Mouse (Mus musculus) forebrain, embryonic 16.5 days (tissue): ENCODE measurements at regions not wholly inside any gene's neighbourhood (a gene's known extent, or its start where the extent isn't known, plus 50 kb on each side); places are given as distances from the start of the nearest gene placed in this dataset.

ENCODE experiments used
- ATAC-seq: fragments of 200-750 bp; cut with Nextera tagmentation; 2 replicates; pipeline ENCODE4 v1.8.0; 2017; ENCODE audit warnings: mild to moderate bottlenecking, moderate library complexity
- H3K27ac ChIP-seq: fragments of 300-500 bp; sonication (generic); 2 replicates; pipeline ENCODE4 v1.5.1; 2014; ENCODE audit warnings: low read length, control low read depth
- H3K27me3 ChIP-seq: fragments of 300-500 bp; sonication (generic); replicated peaks from 2 replicates; pipeline ENCODE4 v1.6.1; 2014; ENCODE audit warnings: low read length; ENCODE audit not compliant: control insufficient read depth, insufficient read depth
- H3K36me3 ChIP-seq: fragments of 300-500 bp; sonication (generic); 2 replicates; pipeline ENCODE4 v1.6.1; 2014; ENCODE audit not compliant: control insufficient read depth, insufficient read depth
- H3K4me1 ChIP-seq: fragments of 300-500 bp; sonication (generic); replicated peaks from 2 replicates; pipeline ENCODE4 v1.6.1; 2014; ENCODE audit warnings: low read length; ENCODE audit not compliant: control insufficient read depth, insufficient read depth
- H3K4me2 ChIP-seq: fragments of 300-500 bp; sonication (generic); 2 replicates; pipeline ENCODE4 v1.6.1; 2014; ENCODE audit warnings: mild to moderate bottlenecking, low read length, control low read depth
- H3K4me3 ChIP-seq: fragments of 300-500 bp; sonication (generic); replicated peaks from 2 replicates; pipeline ENCODE4 v1.5.1; 2014; ENCODE audit warnings: mild to moderate bottlenecking, low read length, control low read depth
- H3K9ac ChIP-seq: fragments of 300-500 bp; sonication (generic); replicated peaks from 2 replicates; pipeline ENCODE4 v1.6.1; 2014; ENCODE audit warnings: low read depth, low read length, control low read depth
- H3K9me3 ChIP-seq: fragments of 300-500 bp; sonication (generic); 2 replicates; pipeline ENCODE4 v1.6.1; 2016; ENCODE audit warnings: low read length; ENCODE audit not compliant: control insufficient read depth
- WGBS: fragments of 180-500 bp; shearing (Covaris S2); extraction: QIAGEN DNeasy Blood & Tissue Kit; methylation state at CpG from one replicate; pipeline ENCODE4 v1.1.7; 2014; 5-methylcytosine and 5-hydroxymethylcytosine counted together

GRCm38 (mm10) chr1:193790579-193790978 lies 420.5 kb upstream of the Camk1g start:
- Histone ChIP-seq H3K4me1 (peaks cover 6% of the 10 kb centered on the region), H3K36me3 (no peaks in the 10 kb centered on the region), H3K9me3 (no peaks in the 10 kb centered on the region), H3K27me3 (no peaks in the 10 kb centered on the region), H3K4me2 (no peak overlapping the region), H3K4me3 (no peak overlapping the region), H3K9ac (no peak overlapping the region), H3K27ac (peak overlapping the region; percentile 57)
- WGBS = 20% methylated on average over 2 of the region's 2 CpGs
- ATAC-seq = peak; percentile 77

- H3K4me3 ChIP-seq = no peak overlapping the region
- no peak for ATAC-seq
- H3K9me3 ChIP-seq = no peaks in the 10 kb centered on the region
- H3K4me1 ChIP-seq = peaks cover 10% of the 10 kb centered on the region
- no peaks in the 10 kb centered on the region for H3K27me3 ChIP-seq
- no peaks in the 10 kb centered on the region for H3K36me3 ChIP-seq
- WGBS = 89% methylated on average over 2 of the region's 2 CpGs
- no peak overlapping the region for H3K4me2 ChIP-seq
- no peak overlapping the region for H3K27ac ChIP-seq
- H3K9ac ChIP-seq = no peak overlapping the region
Observed at GRCm38 (mm10) chr1:193788496-193788895, 418.4 kb upstream of the Camk1g start.

DNA sequence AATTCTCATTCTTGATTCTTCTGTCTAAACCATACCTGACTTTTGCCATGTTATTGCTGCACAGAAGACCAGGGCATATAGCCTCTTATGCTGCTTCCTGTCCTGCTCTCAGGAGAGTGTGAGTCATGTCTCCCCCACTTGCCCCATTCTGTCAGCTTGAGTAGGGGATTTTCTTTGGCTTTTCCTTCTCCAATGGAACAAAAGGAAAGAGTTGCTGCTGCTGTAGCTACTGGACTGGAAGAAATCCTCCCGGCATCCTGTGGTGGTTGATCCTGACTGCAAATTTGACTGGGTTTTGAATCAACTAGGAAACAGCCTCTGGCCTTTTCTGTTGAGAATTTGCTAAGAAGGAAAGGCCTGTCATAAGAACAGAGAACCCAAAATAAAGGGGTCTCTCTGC lies 417.3 kb upstream of the Camk1g start:
- H3K27me3 ChIP-seq = no peaks in the 10 kb centered on the region

DNA sequence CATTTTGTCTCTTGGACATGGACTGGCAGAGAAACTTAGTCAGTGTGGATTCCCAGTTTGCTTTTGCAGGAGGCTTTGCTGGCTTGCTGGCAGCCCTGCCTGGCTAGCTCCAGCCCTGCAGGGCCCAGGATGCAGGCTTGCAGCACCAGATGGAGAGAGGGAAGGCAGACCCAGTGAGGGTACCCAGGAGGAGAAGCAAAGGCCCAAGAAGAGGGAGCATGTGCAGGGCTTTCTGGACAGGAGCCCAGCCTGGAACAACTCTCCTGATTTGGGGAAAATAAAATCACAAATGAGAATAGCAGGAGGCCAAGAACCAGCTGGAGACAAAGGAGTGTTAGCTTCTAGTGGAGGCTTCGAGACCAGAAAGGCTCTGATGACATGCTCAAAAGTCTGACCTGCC lies 414.9 kb upstream of the Camk1g start:
- Histone ChIP-seq H3K4me2 (no peak overlapping the region), H3K9ac (no peak overlapping the region), H3K36me3 (no peaks in the 10 kb centered on the region), H3K9me3 (no peaks in the 10 kb centered on the region), H3K4me1 (0 out of 2 replicates have a peak, but pooled peaks cover 4% of the 10 kb centered on the region), H3K27me3 (no peaks in the 10 kb centered on the region), H3K4me3 (no peak overlapping the region), H3K27ac (peak overlapping the region; percentile 6)
- 33% methylated on average over 1 of the region's 1 CpGs for WGBS
- ATAC-seq = peak; percentile 93

More for the DNA sequence above, 417.3 kb upstream of the Camk1g start:
- ATAC-seq = no peak
- Histone ChIP-seq H3K4me1 (peaks cover 10% of the 10 kb centered on the region), H3K27ac (no peak overlapping the region), H3K9me3 (no peaks in the 10 kb centered on the region), H3K9ac (no peak overlapping the region), H3K36me3 (no peaks in the 10 kb centered on the region), H3K4me2 (no peak overlapping the region), H3K4me3 (no peak overlapping the region)
- WGBS = 10% methylated on average over 1 of the region's 1 CpGs

GRCm38 (mm10) chr1:193784526-193784925 lies 414.4 kb upstream of the Camk1g start:
- 75% methylated on average over 2 of the region's 2 CpGs for WGBS
- Histone ChIP-seq H3K9ac (no peak overlapping the region), H3K36me3 (no peaks in the 10 kb centered on the region), H3K27me3 (no peaks in the 10 kb centered on the region), H3K4me3 (no peak overlapping the region), H3K4me1 (0 out of 2 replicates have a peak, but pooled peaks cover 4% of the 10 kb centered on the region), H3K9me3 (no peaks in the 10 kb centered on the region), H3K27ac (no peak overlapping the region; the same call in none of the 2 replicates), H3K4me2 (no peak overlapping the region)
- ATAC-seq = no peak

DNA sequence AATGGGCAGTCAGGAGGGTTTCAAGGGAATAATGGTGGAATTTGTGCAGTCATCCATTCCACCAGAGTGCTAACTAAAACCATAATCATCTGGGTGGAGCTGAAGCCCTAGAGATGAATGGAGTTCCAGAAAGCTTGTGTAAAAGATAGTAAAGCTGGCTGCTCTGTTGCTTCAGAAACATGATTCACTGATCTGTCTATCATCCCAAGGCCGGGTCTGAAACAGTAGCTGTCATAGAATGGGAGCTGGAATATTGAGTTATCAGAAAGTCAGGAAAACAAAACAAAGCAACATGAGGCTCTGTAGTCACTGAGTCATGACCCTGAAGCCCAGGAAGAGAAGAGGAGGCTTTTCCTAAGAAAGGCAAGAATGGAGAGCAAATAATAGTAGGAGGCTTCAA lies 408.1 kb upstream of the Camk1g start:
- no peaks in the 10 kb centered on the region for H3K36me3 ChIP-seq
- no peak overlapping the region for H3K9ac ChIP-seq
- no peak overlapping the region for H3K27ac ChIP-seq
- no peak for ATAC-seq
- H3K9me3 ChIP-seq = no peaks in the 10 kb centered on the region
- H3K27me3 ChIP-seq = no peaks in the 10 kb centered on the region
- WGBS = 28% methylated on average over 1 of the region's 1 CpGs
- H3K4me1 ChIP-seq = no peaks in the 10 kb centered on the region
- H3K4me3 ChIP-seq = no peak overlapping the region
- no peak overlapping the region for H3K4me2 ChIP-seq

DNA sequence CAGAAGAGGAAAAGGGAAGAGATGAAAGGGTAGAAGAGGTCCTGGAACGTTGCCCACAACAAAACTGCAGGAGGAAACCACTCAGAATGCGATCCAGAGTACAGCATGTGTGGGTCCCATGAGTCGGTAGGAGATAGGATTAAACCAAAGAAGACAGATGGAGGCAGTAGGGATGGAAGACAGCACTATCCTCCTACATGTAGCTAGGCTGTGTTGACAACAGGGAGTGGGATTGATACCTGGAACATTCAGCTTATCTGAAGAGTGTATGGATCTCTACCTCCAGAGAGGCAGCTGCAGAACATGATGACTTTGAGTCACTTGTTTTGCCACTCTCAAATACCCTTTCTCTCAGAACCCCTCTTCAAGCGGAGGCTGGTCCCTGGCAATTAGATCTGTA lies 399.4 kb upstream of the Camk1g start:
- Histone ChIP-seq H3K4me3 (no peak overlapping the region), H3K36me3 (no peaks in the 10 kb centered on the region), H3K4me1 (no peaks in the 10 kb centered on the region), H3K27me3 (no peaks in the 10 kb centered on the region), H3K27ac (no peak overlapping the region), H3K4me2 (no peak overlapping the region), H3K9ac (no peak overlapping the region), H3K9me3 (no peaks in the 10 kb centered on the region)
- no peak for ATAC-seq
- WGBS = 79% methylated on average over 4 of the region's 4 CpGs

- H3K27me3 ChIP-seq = no peaks in the 10 kb centered on the region
- no peaks in the 10 kb centered on the region for H3K36me3 ChIP-seq
- no peak overlapping the region for H3K4me2 ChIP-seq
- H3K27ac ChIP-seq = no peak overlapping the region
- H3K4me3 ChIP-seq = no peak overlapping the region
- no peak overlapping the region for H3K9ac ChIP-seq
- ATAC-seq = no peak
- H3K9me3 ChIP-seq = no peaks in the 10 kb centered on the region
- H3K4me1 ChIP-seq = no peaks in the 10 kb centered on the region
Observed at GRCm38 (mm10) chr1:193764103-193764502, 394.0 kb upstream of the Camk1g start.

GRCm38 (mm10) chr1:193751819-193752251 lies 381.7 kb upstream of the Camk1g start:
- no peak overlapping the region for H3K4me2 ChIP-seq
- H3K27me3 ChIP-seq = no peaks in the 10 kb centered on the region
- peaks cover 6% of the 10 kb centered on the region for H3K4me1 ChIP-seq
- ATAC-seq = peak; percentile 58; the same call in 1 of the 2 replicates
- no peak overlapping the region for H3K9ac ChIP-seq
- 26% methylated on average over 4 of the region's 4 CpGs for WGBS
- no peaks in the 10 kb centered on the region for H3K9me3 ChIP-seq
- no peak overlapping the region for H3K27ac ChIP-seq
- no peak overlapping the region for H3K4me3 ChIP-seq
- H3K36me3 ChIP-seq = no peaks in the 10 kb centered on the region

DNA sequence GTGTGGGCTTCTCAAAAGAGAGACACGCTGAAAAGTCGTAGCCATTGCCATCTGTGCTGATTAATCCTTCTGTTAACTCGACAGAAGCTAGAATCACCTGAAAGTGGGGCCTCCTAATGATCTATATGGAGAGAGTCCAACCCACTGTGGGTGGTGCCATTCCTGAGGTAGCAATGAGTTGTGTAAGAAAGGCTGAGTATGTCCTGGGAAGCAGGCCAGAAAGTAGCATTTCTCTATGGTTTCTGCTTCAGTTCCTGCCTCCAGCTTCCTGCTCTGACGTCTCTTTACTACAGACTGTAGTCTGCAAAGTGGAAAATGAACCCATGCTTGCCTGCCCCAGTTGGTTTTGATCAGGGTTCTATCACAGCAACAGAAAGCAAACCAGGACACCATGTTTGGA lies 380.8 kb upstream of the Camk1g start:
- Histone ChIP-seq H3K4me2 (no peak overlapping the region), H3K9me3 (no peaks in the 10 kb centered on the region), H3K36me3 (no peaks in the 10 kb centered on the region), H3K9ac (no peak overlapping the region), H3K4me1 (peaks cover 6% of the 10 kb centered on the region), H3K4me3 (no peak overlapping the region), H3K27ac (no peak overlapping the region), H3K27me3 (no peaks in the 10 kb centered on the region)
- ATAC-seq = no peak
- WGBS = 46% methylated on average over 4 of the region's 4 CpGs
